Mouse (Mus musculus) liver, embryonic 16.5 days (tissue): ENCODE results near the gene Eipr1. TPM values are rescaled to one million over a fixed set of nuclear protein-coding genes. Genes with fewer than 3 reads are reported as not detected.
"Not testable (repeated sequence)": the region's sequence is repeated elsewhere in the genome, so short reads cannot be mapped to it uniquely, and the experiment has no call there.

ENCODE experiments used
- ATAC-seq: fragments of 200-750 bp; cut with Nextera tagmentation; 2 replicates; pipeline ENCODE4 v1.8.0; 2017; ENCODE audit warnings: low read depth, mild to moderate bottlenecking, moderate number of reproducible peaks, moderate library complexity
- H3K27ac ChIP-seq: fragments of 300-500 bp; sonication (generic); 2 replicates; pipeline ENCODE4 v1.5.1; 2014; ENCODE audit warnings: mild to moderate bottlenecking, low read length
- H3K27me3 ChIP-seq: fragments of 300-500 bp; sonication (generic); 2 replicates; pipeline ENCODE4 v1.6.1; 2014; ENCODE audit warnings: low read depth, low read length, mixed read lengths; ENCODE audit not compliant: control insufficient read depth, insufficient read depth
- H3K36me3 ChIP-seq: fragments of 300-500 bp; sonication (generic); 2 replicates; pipeline ENCODE4 v1.6.1; 2014; ENCODE audit warnings: mild to moderate bottlenecking; ENCODE audit not compliant: control insufficient read depth, insufficient read depth
- H3K4me1 ChIP-seq: fragments of 300-500 bp; sonication (generic); 2 replicates; pipeline ENCODE4 v1.6.1; 2014; ENCODE audit warnings: low read depth, low read length, mixed read lengths; ENCODE audit not compliant: control insufficient read depth
- H3K4me2 ChIP-seq: fragments of 300-500 bp; sonication (generic); 2 replicates; pipeline ENCODE4 v1.6.1; 2014; ENCODE audit warnings: low read depth, low read length, mixed read lengths
- H3K4me3 ChIP-seq: fragments of 300-500 bp; sonication (generic); 2 replicates; pipeline ENCODE4 v1.5.1; 2014; ENCODE audit warnings: low read depth, mild to moderate bottlenecking, low read length
- H3K9ac ChIP-seq: fragments of 300-500 bp; sonication (generic); 2 replicates; pipeline ENCODE4 v1.6.1; 2014; ENCODE audit warnings: low read depth, low read length
- H3K9me3 ChIP-seq: fragments of 300-500 bp; sonication (generic); replicated peaks from 2 replicates; pipeline ENCODE4 v1.6.1; 2016; ENCODE audit warnings: low read length; ENCODE audit not compliant: control insufficient read depth
- WGBS: fragments of 180-500 bp; shearing (Covaris S2); extraction: QIAGEN DNeasy Blood & Tissue Kit; methylation state at CpG from one replicate; pipeline ENCODE4 v1.1.7; 2014; ENCODE audit not compliant: insufficient replicate concordance; 5-methylcytosine and 5-hydroxymethylcytosine counted together
- polyA plus RNA-seq: library from polyadenylated mRNA; unstranded; fragments of >200 nt; fragmentation: Nextera tagmentation; extraction: Ambion mirVana; gene quantifications from 2 replicates; pipeline ENCODE4 v1.2.1, GENCODE M21; 2015

Gene Eipr1
- polyA plus RNA-seq, 1 experiment from 2014 or later: 25.5 TPM

DNA sequence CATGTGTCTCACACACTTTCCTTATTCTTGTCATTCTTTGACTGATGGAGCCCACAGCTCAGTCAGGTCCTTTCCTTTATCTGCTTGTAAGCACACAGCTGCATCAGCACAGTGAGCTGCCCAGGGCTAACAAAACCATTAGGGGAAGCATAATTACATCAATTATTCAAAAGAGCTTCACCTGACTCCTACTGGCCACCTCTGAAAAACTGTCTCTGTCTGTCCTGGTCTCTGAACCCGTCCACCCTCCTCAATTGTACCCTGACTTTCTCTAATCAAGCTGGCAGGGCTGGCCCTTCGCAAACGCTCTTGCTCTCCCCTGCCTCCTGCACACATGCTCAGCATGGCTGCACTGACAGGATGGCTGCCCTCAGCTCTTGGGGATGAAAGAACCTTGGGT lies 27.2 kb upstream of the Eipr1 start:
- H3K4me2 ChIP-seq: no peak overlapping the region
- no peak for ATAC-seq

DNA sequence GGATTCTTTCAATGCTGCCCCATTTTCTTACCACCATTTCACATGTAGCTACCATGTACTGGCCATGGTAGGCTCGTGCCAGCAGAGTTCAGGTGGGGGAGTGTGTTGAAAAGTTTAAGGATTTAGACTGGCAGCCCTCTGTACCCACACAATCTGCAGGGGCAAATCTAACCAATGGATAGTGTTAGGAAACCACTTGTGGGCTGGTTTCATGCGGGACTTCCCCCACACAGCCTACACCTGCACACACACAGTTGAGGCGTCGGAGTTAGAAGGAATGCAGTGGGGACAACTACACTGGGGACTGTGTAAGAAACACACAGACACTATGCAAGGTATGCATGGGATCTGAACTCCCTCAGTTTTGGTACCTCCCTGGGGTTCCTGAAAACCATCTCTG lies 25.4 kb upstream of the Eipr1 start:
- no peaks in the 10 kb centered on the region for H3K27me3 ChIP-seq
- H3K4me3 ChIP-seq: no peak overlapping the region
- no peak overlapping the region for H3K27ac ChIP-seq
- H3K9ac ChIP-seq: no peak overlapping the region
- WGBS: 75% methylated on average over 4 of the region's 4 CpGs
- no peaks in the 10 kb centered on the region for H3K9me3 ChIP-seq
- H3K4me2 ChIP-seq: no peak overlapping the region
- H3K4me1 ChIP-seq: no peaks in the 10 kb centered on the region
- H3K36me3 ChIP-seq: peaks cover 4% of the 10 kb centered on the region
- ATAC-seq: no peak

More for the DNA sequence above, 27.2 kb upstream of the Eipr1 start:
- no peaks in the 10 kb centered on the region for H3K4me1 ChIP-seq
- no peaks in the 10 kb centered on the region for H3K9me3 ChIP-seq
- no peak overlapping the region for H3K9ac ChIP-seq
- H3K4me3 ChIP-seq: no peak overlapping the region
- no peaks in the 10 kb centered on the region for H3K27me3 ChIP-seq
- no peak overlapping the region for H3K27ac ChIP-seq
- 81% methylated on average over 3 of the region's 3 CpGs for WGBS
- peaks cover 4% of the 10 kb centered on the region for H3K36me3 ChIP-seq

DNA sequence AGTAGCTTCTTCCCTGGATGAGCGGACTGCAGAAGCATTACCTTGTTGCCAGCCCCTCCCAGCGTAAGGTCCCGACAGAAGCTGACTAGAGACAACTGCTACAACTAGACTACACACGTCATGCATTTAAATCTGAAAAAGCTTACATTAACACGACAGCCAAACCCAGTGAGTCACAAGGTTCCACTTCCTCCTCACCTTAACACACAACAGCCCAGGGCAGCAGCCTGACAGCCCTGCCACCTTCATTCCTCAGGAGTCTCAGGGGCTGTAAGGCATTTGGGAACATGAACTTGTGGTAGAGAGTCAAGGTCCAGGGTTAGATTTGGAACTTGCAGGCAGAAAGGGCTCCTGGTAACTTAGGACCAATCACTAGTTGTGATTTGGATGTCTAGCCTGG lies 24.5 kb upstream of the Eipr1 start:
- no peaks in the 10 kb centered on the region for H3K4me1 ChIP-seq
- no peak for ATAC-seq
- no peak overlapping the region for H3K4me2 ChIP-seq
- no peak overlapping the region for H3K27ac ChIP-seq
- H3K9ac ChIP-seq: no peak overlapping the region
- peaks cover 4% of the 10 kb centered on the region for H3K36me3 ChIP-seq
- H3K27me3 ChIP-seq: no peaks in the 10 kb centered on the region
- no peak overlapping the region for H3K4me3 ChIP-seq
- H3K9me3 ChIP-seq: no peaks in the 10 kb centered on the region
- 75% methylated on average over 5 of the region's 5 CpGs for WGBS

DNA sequence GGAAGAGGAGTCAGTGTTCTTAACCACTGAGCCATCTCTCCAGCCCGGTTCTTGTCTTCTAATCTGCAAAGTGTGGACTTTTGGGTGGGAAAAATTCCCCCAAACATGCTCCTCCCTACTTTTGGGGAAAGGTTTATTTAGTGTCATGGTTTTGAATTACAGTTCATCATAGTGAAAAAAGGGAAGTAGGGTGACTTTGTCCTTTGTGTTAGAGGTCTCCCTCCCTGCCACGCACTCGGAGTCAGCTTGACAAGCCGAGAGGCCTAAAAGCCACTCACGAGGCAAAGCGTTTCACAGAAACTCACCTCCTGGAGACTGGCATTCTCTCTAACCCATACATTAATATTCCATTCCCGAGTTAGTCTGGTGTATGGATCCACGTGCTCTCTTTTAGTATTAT lies 19.0 kb upstream of the Eipr1 start:
- 77% methylated on average over 8 of the region's 8 CpGs for WGBS
- Histone ChIP-seq H3K9me3 (no peaks in the 10 kb centered on the region), H3K9ac (no peak overlapping the region), H3K27me3 (no peaks in the 10 kb centered on the region), H3K27ac (no peak overlapping the region), H3K4me3 (no peak overlapping the region), H3K4me2 (no peak overlapping the region), H3K4me1 (no peaks in the 10 kb centered on the region), H3K36me3 (peaks cover 30% of the 10 kb centered on the region)
- ATAC-seq: no peak

DNA sequence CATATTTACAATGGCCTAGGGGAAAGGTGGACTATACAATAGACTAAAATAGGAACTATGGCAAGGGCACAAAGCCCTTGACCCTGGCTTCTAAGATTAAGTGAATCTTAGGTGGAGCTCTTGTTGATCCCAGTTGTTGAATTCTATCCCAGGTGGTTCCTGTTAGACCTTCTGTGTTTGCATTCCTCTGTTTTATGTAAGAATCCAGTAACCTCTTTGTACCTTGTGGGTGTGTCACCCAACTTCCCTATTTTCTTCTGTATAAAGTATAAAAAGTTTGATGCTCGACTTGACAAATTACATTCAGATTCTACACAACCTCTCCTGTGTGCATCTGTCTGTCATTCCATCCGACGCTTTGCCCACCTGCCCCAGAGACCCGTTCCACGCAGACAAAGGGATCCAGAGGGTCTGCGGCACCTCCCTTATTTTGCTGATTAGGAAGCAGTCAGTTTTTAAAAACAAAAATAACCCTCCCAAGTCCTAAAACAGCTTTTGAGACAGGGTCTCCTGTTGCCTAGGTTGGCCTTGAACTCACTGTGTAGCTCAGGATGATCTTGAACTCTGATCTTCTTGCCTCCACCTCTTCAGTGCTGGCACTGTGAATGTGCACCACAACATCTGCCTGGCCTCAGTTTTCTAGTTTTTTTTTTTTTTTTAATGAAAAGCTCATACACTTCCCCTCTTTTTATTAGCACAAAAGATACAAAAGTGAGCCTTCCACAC lies 17.9 kb upstream of the Eipr1 start:
- H3K9ac ChIP-seq, H3K4me3 ChIP-seq, H3K9me3 ChIP-seq, H3K27me3 ChIP-seq, H3K27ac ChIP-seq, H3K4me1 ChIP-seq, ATAC-seq, H3K4me2 ChIP-seq: not testable (repeated sequence)
- WGBS: 86% methylated on average over 6 of the region's 6 CpGs
- H3K36me3 ChIP-seq: peaks cover 30% of the 10 kb centered on the region

DNA sequence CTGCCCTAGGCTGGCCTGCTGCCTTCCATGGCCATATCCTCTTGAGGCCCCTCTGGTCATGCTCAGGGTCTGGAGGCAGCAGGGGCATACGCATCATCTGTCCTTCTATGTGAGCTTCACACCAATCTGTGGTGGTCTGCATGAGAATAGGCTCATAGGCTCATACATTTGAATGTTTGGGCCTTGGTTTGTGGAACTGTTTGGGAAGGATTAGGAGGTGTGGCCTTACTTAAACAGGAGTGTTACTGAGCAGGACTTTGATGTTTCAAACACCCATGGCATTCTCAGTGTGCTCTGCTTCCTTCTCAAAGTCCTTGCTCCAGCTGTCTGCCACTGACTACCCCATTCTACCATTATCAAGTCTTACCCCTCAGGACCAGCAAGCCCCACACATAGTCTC lies 17.3 kb upstream of the Eipr1 start:
- WGBS: 77% methylated on average over 1 of the region's 1 CpGs
- Histone ChIP-seq H3K4me1 (no peaks in the 10 kb centered on the region), H3K27ac (no peak overlapping the region), H3K4me2 (no peak overlapping the region), H3K9me3 (no peaks in the 10 kb centered on the region), H3K4me3 (no peak overlapping the region), H3K9ac (no peak overlapping the region), H3K36me3 (peaks cover 30% of the 10 kb centered on the region), H3K27me3 (no peaks in the 10 kb centered on the region)
- no peak for ATAC-seq

DNA sequence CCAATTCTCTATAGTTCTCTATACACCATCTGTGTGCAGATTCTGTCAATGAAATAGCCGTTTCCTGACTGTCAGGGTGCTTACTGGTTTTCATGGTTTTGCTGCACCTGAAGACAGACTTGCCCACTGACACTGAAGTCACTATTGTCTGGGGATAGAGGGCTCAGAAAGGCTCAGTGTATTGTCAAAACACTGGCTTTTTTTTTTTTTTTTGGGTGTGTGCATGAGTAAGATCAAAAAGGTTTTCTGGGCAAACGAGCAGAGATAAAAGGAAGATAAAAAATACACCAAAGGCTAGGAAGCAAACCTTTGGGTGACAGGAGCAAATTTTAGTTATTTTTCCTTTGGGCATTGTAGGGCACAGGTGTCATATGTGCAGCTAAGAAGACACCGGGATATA lies 16.3 kb upstream of the Eipr1 start:
- no peaks in the 10 kb centered on the region for H3K27me3 ChIP-seq
- peaks cover 30% of the 10 kb centered on the region for H3K36me3 ChIP-seq
- ATAC-seq: no peak
- H3K4me1 ChIP-seq: no peaks in the 10 kb centered on the region
- H3K4me2 ChIP-seq: no peak overlapping the region
- no peak overlapping the region for H3K27ac ChIP-seq
- no peak overlapping the region for H3K9ac ChIP-seq
- no peaks in the 10 kb centered on the region for H3K9me3 ChIP-seq
- no peak overlapping the region for H3K4me3 ChIP-seq
- 65% methylated on average over 3 of the region's 3 CpGs for WGBS

DNA sequence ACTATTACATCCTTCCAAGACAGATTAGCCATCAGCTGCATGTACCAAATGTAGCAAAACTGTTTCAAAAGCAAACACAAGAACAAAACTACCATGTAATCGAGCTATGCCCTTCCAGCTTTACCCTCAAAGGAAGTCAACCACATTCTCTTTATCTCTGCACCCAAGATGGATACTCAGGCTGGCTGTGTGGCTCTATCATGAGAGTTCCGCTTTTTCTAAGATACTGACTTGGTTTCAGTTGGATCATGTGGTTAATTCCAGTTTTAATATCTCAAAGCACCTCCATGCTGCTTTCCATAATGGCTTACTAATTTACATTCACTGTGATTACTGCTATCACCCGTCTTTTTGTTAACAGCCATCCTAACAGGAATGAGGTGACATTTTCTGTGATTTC lies 8.3 kb upstream of the Eipr1 start:
- no peak for ATAC-seq
- peaks cover 8% of the 10 kb centered on the region for H3K36me3 ChIP-seq
- H3K9ac ChIP-seq: no peak overlapping the region

DNA sequence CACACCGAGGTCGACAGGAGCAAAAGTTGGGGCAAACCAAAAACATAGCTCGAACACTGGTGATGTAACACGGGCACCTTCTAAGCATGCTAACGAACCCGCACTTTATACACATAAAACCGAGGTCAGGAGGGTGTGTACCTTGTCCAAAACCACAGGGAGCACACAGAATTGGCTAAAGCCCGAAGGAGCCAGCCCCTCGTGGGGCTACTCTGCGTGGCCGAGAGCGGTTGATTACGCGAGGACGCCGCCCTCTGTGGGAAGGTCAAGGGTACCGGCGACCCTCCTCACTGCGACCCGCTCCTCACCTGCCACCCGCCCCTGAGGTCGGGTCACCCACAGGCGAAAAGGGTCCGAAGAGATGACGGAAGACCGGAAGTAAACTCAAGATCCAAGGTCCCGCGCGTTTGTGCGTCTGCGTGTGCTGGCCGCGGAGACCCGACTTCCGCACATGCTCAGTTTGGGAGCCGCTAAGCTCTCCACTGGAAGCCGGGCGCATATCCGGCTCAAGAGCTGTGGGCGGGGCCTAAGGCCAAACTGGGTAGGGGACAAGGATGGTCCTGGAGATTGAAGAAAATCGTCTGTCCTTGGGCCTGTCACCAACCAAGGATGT lies 1.5 kb upstream of the Eipr1 start, which contains the start of gene Trappc12:
TSS of gene Trappc12 (minus strand) at position 452 of the 613 bp plus-strand sequence.
- Histone ChIP-seq H3K27ac (peak within 1 kb of the TSS; percentile 79), H3K4me1 (peaks cover 25% of the 10 kb centered on the region), H3K4me2 (peak within 1 kb of the TSS; percentile 80), H3K4me3 (peak within 1 kb of the TSS; percentile 91), H3K9ac (peak within 1 kb of the TSS; percentile 86), H3K9me3 (no peaks in the 10 kb centered on the region), H3K27me3 (no peaks in the 10 kb centered on the region), H3K36me3 (peaks cover 8% of the 10 kb centered on the region)
- under 1% methylated on average over 41 of the region's 41 CpGs for WGBS
- ATAC-seq: peak; percentile 82

More for the DNA sequence above, 8.3 kb upstream of the Eipr1 start:
- no peaks in the 10 kb centered on the region for H3K27me3 ChIP-seq
- no peak overlapping the region for H3K27ac ChIP-seq
- no peak overlapping the region for H3K4me3 ChIP-seq
- 25% methylated on average over 3 of the region's 3 CpGs for WGBS
- peaks cover 3% of the 10 kb centered on the region for H3K4me1 ChIP-seq
- H3K9me3 ChIP-seq: no peaks in the 10 kb centered on the region
- no peak overlapping the region; the same call in 1 of the 2 replicates for H3K4me2 ChIP-seq
